Mouse (Mus musculus) myocyte (in vitro differentiated cells): Measurements from ENCODE around the gene Olfr786. TPM values are rescaled to one million over a fixed set of nuclear protein-coding genes. Genes with fewer than 3 reads are reported as not detected.

Experiments
- H3K27me3 ChIP-seq: one replicate; pipeline ENCODE4 v1.6.1; 2011; ENCODE audit not compliant: control insufficient read depth, insufficient read depth, insufficient read length
- H3K36me3 ChIP-seq: one replicate; pipeline ENCODE4 v1.6.1; 2011; ENCODE audit not compliant: control insufficient read depth, insufficient read depth
- H3K4me2 ChIP-seq: one replicate; pipeline ENCODE4 v1.6.1; 2011; ENCODE audit warnings: low read depth, control low read depth
- H3K4me3 ChIP-seq: one replicate; pipeline ENCODE4 v1.5.1; 2011; ENCODE audit warnings: mild to moderate bottlenecking, control low read depth, moderate library complexity
- H3K79me2 ChIP-seq: one replicate; pipeline ENCODE4 v1.6.1; 2011; ENCODE audit not compliant: control insufficient read depth, insufficient read depth
- H3ac ChIP-seq: one replicate; pipeline ENCODE4 v1.6.1; 2011; ENCODE audit not compliant: control insufficient read depth, insufficient read length
- CEBPB ChIP-seq: IDR thresholded peaks from 2 replicates; pipeline ENCODE4 v1.6.1; 2011; ENCODE audit warnings: mild to moderate bottlenecking, moderate library complexity; ENCODE audit not compliant: poor library complexity, insufficient read depth, severe bottlenecking
- E2F4 ChIP-seq: IDR thresholded peaks from one replicate; pipeline ENCODE4 v1.6.1; 2011; ENCODE audit warnings: mild to moderate bottlenecking, control low read depth, moderate library complexity; ENCODE audit not compliant: insufficient read depth
- MAX ChIP-seq: IDR thresholded peaks from one replicate; pipeline ENCODE4 v1.6.1; 2011; ENCODE audit warnings: low read depth, mild to moderate bottlenecking, control low read depth
- MYOD1 ChIP-seq, 3 experiments: IDR thresholded peaks; one replicate each; pipeline ENCODE4 v1.6.1; 2011; ENCODE audit warnings: control low read depth in 2 of 3, low read depth in 2 of 3, mild to moderate bottlenecking in 2 of 3, moderate library complexity in 1 of 3; ENCODE audit not compliant: insufficient read length in 2 of 3, control insufficient read depth in 1 of 3
- MYOG ChIP-seq, 3 experiments: IDR thresholded peaks; one replicate each; pipeline ENCODE4 v1.6.1; 2011; ENCODE audit warnings: control low read depth in 2 of 3, low read depth in 2 of 3, mild to moderate bottlenecking in 2 of 3; ENCODE audit not compliant: insufficient read length in 2 of 3, control insufficient read depth in 1 of 3, insufficient read depth in 1 of 3
- POLR2A ChIP-seq: IDR thresholded peaks from one replicate; pipeline ENCODE4 v1.6.1; 2011; ENCODE audit warnings: low read depth, mild to moderate bottlenecking, control low read depth, moderate library complexity; ENCODE audit not compliant: insufficient read length
- POLR2AphosphoS2 ChIP-seq: IDR thresholded peaks from one replicate; pipeline ENCODE4 v1.6.1; 2011; ENCODE audit warnings: low read depth, control low read depth; ENCODE audit not compliant: insufficient read length
- REST ChIP-seq: IDR thresholded peaks from one replicate; pipeline ENCODE4 v1.6.1; 2011; ENCODE audit warnings: mild to moderate bottlenecking, control low read depth, moderate library complexity; ENCODE audit not compliant: insufficient read depth, insufficient read length
- SRF ChIP-seq: IDR thresholded peaks from one replicate; pipeline ENCODE4 v1.6.1; 2011; ENCODE audit warnings: low read depth; ENCODE audit not compliant: control insufficient read depth, insufficient read length
- TCF12 ChIP-seq: IDR thresholded peaks from one replicate; pipeline ENCODE4 v1.6.1; 2011; ENCODE audit warnings: mild to moderate bottlenecking, control low read depth; ENCODE audit not compliant: poor library complexity, insufficient read depth, severe bottlenecking
- TCF3 ChIP-seq: IDR thresholded peaks from one replicate; pipeline ENCODE4 v1.6.1; 2011; ENCODE audit warnings: low read depth, control low read depth; ENCODE audit not compliant: insufficient read length
- USF1 ChIP-seq: IDR thresholded peaks from one replicate; pipeline ENCODE4 v1.6.1; 2011; ENCODE audit warnings: low read depth, mild to moderate bottlenecking, control low read depth, moderate library complexity
- polyA plus RNA-seq: library from polyadenylated mRNA; unstranded; fragments of >200 nt; fragmentation: generic; extraction: Trizol; gene quantifications from one replicate; pipeline ENCODE4 v1.2.1, GENCODE M21; 2012; ENCODE audit warnings: missing spikeins

Olfr786 gene
- not detected for polyA plus RNA-seq

DNA sequence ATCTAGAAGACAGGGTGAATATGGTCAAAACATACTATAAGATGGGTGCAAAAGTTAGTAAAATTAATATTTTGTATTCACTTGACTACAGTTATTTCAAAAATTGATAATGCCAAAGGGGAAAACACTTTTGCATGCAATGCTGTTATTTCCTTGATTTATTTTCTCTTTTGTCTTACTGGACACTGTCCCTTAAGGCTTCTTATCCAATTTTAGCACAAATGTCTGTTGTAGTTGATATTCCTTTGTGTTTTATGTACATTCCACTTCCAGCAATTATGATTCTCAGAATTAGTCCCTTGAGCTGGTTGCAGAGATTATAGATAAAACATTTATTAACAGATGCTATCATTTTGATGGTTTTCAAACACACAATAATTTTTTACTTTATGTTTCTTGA is at the start of gene Olfr786:
Gene Olfr786 (plus strand): TSS at position 301 of the 400 bp plus-strand sequence.
- H3K4me2 ChIP-seq, result no peak within 1 kb of the TSS
- no peak within 1 kb of the TSS for H3ac ChIP-seq
- no peaks in the 10 kb centered on the region for H3K79me2 ChIP-seq
- H3K4me3 ChIP-seq, result no peak within 1 kb of the TSS
- H3K36me3 ChIP-seq, result no peaks in the 10 kb centered on the region
- no peak for TF ChIP-seq CEBPB
- no peak for TF ChIP-seq SRF
- TF ChIP-seq POLR2AphosphoS2, result no peak
- no peak for TF ChIP-seq MAX
- no peak for TF ChIP-seq POLR2A
- no peak for TF ChIP-seq MYOD1 (IDR thresholded peaks at IDR 0.05; ENCODE audit: control insufficient read depth in 1 of 3, insufficient read length in 2 of 3, low read depth in 2 of 3)
- TF ChIP-seq USF1, result no peak
- TF ChIP-seq REST, result no peak
- TF ChIP-seq TCF12, result no peak
- no peak for TF ChIP-seq E2F4
- no peak for TF ChIP-seq MYOG (IDR thresholded peaks at IDR 0.05; ENCODE audit: control insufficient read depth in 1 of 3, insufficient read depth in 1 of 3, insufficient read length in 2 of 3, low read depth in 2 of 3)
- TF ChIP-seq TCF3, result no peak
- H3K27me3 ChIP-seq, result no peaks in the 10 kb centered on the region

DNA sequence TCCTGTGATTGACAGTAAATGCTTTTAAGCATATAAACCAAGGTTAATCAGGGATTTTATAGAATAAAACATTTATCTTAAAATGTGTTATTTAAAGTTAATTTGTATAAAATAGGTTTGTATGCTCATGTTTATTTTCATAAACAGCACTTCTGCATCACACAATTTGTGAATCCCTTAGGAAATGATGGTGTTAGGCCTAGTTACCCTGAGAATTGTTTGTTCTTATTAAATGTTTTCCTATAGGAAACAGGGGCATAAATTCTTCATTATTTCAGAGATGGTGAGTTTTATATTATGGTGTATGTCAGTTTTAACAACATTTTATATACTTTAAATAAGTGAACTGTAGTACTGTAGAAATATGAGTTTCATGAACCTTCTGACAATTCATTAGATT is 43.3 kb upstream of the Olfr786 start, which contains the start of gene Olfr784:
Gene Olfr784 (plus strand): TSS at position 301 of the 400 bp plus-strand sequence.
- H3K4me2 ChIP-seq, result no peak within 1 kb of the TSS
- H3K4me3 ChIP-seq, result no peak within 1 kb of the TSS
- no peaks in the 10 kb centered on the region for H3K36me3 ChIP-seq
- no peaks in the 10 kb centered on the region for H3K79me2 ChIP-seq
- no peaks in the 10 kb centered on the region for H3K27me3 ChIP-seq
- TF ChIP-seq POLR2AphosphoS2, result no peak
- no peak for TF ChIP-seq E2F4
- TF ChIP-seq USF1, result no peak
- TF ChIP-seq REST, result no peak
- TF ChIP-seq MYOD1 (IDR thresholded peaks at IDR 0.05; ENCODE audit: control insufficient read depth in 1 of 3, insufficient read length in 2 of 3, low read depth in 2 of 3), result no peak
- no peak for TF ChIP-seq SRF
- no peak for TF ChIP-seq TCF12
- no peak for TF ChIP-seq POLR2A
- no peak for TF ChIP-seq TCF3
- no peak for TF ChIP-seq CEBPB
- TF ChIP-seq MAX, result no peak
- no peak for TF ChIP-seq MYOG (IDR thresholded peaks at IDR 0.05; ENCODE audit: control insufficient read depth in 1 of 3, insufficient read depth in 1 of 3, insufficient read length in 2 of 3, low read depth in 2 of 3)
- no peak within 1 kb of the TSS for H3ac ChIP-seq

DNA sequence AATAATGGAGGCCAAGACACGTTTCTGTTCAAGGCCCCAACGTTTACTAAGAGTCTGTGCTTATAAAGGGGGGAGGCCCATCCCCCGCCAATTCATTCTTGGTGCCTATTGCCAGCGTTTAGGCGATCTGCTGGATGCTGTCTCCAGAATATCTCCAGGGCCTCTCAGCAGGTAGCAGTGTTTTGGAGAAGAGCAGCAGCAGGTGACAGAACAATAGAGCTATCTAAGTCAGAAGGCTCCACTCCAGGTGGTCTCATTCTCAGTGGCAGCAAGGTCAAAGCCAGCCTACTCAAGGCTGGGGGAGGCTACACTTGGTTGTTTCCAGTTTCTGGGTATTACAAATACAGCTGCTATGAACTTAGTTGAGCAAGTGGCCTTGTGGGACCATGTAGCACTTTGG is 26.2 kb upstream of the Olfr786 start:
- H3K4me3 ChIP-seq, result no peak overlapping the region
- H3ac ChIP-seq, result no peak overlapping the region
- no peaks in the 10 kb centered on the region for H3K36me3 ChIP-seq
- H3K4me2 ChIP-seq, result no peak overlapping the region
- no peaks in the 10 kb centered on the region for H3K79me2 ChIP-seq
- TF ChIP-seq E2F4, result no peak
- TF ChIP-seq MYOG (IDR thresholded peaks at IDR 0.05; ENCODE audit: control insufficient read depth in 1 of 3, insufficient read depth in 1 of 3, insufficient read length in 2 of 3, low read depth in 2 of 3), result no peak
- no peak for TF ChIP-seq TCF3
- no peak for TF ChIP-seq SRF
- TF ChIP-seq CEBPB, result no peak
- TF ChIP-seq MYOD1 (IDR thresholded peaks at IDR 0.05; ENCODE audit: control insufficient read depth in 1 of 3, insufficient read length in 2 of 3, low read depth in 2 of 3), result no peak
- TF ChIP-seq MAX, result no peak
- no peak for TF ChIP-seq TCF12
- no peak for TF ChIP-seq USF1
- no peak for TF ChIP-seq POLR2AphosphoS2
- TF ChIP-seq POLR2A, result no peak
- no peak for TF ChIP-seq REST
- H3K27me3 ChIP-seq, result no peaks in the 10 kb centered on the region

DNA sequence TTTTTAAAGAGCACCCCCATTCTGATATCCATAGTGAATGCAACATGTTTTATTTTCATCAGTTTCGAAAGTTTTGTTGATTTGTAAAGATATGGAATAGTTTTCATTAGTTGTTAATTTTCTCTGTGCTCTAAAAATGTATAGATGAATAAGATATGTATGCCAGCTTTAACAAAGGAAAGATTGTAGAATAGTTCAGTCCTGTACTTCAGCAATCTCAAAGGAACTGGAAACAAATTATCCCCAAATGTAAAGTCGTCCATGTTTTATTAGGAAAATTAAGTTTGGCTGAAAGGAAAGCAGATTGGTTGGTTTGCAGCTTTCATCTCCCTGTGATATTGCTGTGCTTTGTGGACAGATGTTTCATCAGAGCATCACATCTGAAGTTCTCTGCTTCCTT is 22.0 kb upstream of the Olfr786 start, which contains the start of gene Olfr785:
Gene Olfr785 (plus strand): TSS at position 301 of the 400 bp plus-strand sequence.
- Histone ChIP-seq H3K4me2 (no peak within 1 kb of the TSS), H3ac (no peak within 1 kb of the TSS), H3K79me2 (no peaks in the 10 kb centered on the region), H3K27me3 (no peaks in the 10 kb centered on the region), H3K36me3 (no peaks in the 10 kb centered on the region), H3K4me3 (no peak within 1 kb of the TSS)
- TF ChIP-seq SRF, result no peak
- TF ChIP-seq MAX, result no peak
- no peak for TF ChIP-seq MYOD1 (IDR thresholded peaks at IDR 0.05; ENCODE audit: control insufficient read depth in 1 of 3, insufficient read length in 2 of 3, low read depth in 2 of 3)
- TF ChIP-seq REST, result no peak
- no peak for TF ChIP-seq CEBPB
- no peak for TF ChIP-seq MYOG (IDR thresholded peaks at IDR 0.05; ENCODE audit: control insufficient read depth in 1 of 3, insufficient read depth in 1 of 3, insufficient read length in 2 of 3, low read depth in 2 of 3)
- TF ChIP-seq POLR2AphosphoS2, result no peak
- no peak for TF ChIP-seq USF1
- TF ChIP-seq TCF3, result no peak
- no peak for TF ChIP-seq TCF12
- no peak for TF ChIP-seq POLR2A
- TF ChIP-seq E2F4, result no peak
